Mouse (Mus musculus): Measurements from ENCODE around the gene Serpinb3b.
"Not testable (repeated sequence)": the region's sequence is repeated elsewhere in the genome, so short reads cannot be mapped to it uniquely, and the experiment has no call there.

The Serpinb3b gene

GRCm38 (mm10) chr1:107278261-107278660 is at the start of gene Serpinb3b, which contains the start of gene Serpinb3c:
TSS of gene Serpinb3b (minus strand) at chr1:107278361.
TSS of gene Serpinb3c (minus strand) at chr1:107278371.
- not testable (repeated sequence) for DNase-seq (ENCODE audit: low read depth)

- not testable (repeated sequence) for DNase-seq (ENCODE audit: low read depth)
Observed at GRCm38 (mm10) chr1:107243170-107243569, 35.0 kb downstream of the Serpinb3b start.

GRCm38 (mm10) chr1:107217276-107217675 is 60.9 kb downstream of the Serpinb3b start:
- DNase-seq (ENCODE audit: low read depth): not testable (repeated sequence)

- DNase-seq (ENCODE audit: low read depth): not testable (repeated sequence)
Observed at GRCm38 (mm10) chr1:107127453-107127852, 150.7 kb downstream of the Serpinb3b start.
